Mouse (Mus musculus) c-Kit-negative CD71-positive TER-119-positive erythroid progenitor cells, embryonic 14.5 days (primary cell): ENCODE results near the gene Wipi2.

Source experiments
- DNase-seq: peaks from one replicate; pipeline ENCODE4 v3.0.0-alpha.2; 2013; ENCODE audit warnings: low read depth, low spot score

Gene Wipi2

GRCm38 (mm10) chr5:142692971-142693737 is 65.7 kb downstream of the Wipi2 start:
- DNase-seq = no peak

GRCm38 (mm10) chr5:142693738-142694430 is 66.4 kb downstream of the Wipi2 start:
- no peak for DNase-seq

- DNase-seq = no peak
Observed at GRCm38 (mm10) chr5:142694627-142695340, 67.3 kb downstream of the Wipi2 start.

GRCm38 (mm10) chr5:142696258-142696657 is 68.8 kb downstream of the Wipi2 start:
- no peak for DNase-seq

GRCm38 (mm10) chr5:142696865-142697264 is 69.4 kb downstream of the Wipi2 start:
- no peak for DNase-seq

- DNase-seq = no peak
Observed at GRCm38 (mm10) chr5:142697742-142698141, 70.2 kb downstream of the Wipi2 start.

GRCm38 (mm10) chr5:142700842-142701589 is 73.5 kb downstream of the Wipi2 start:
- no peak for DNase-seq

GRCm38 (mm10) chr5:142701651-142702510 is 74.4 kb downstream of the Wipi2 start:
- DNase-seq = peak; percentile 17

GRCm38 (mm10) chr5:142702511-142703138 is 75.1 kb downstream of the Wipi2 start:
- DNase-seq = no peak

GRCm38 (mm10) chr5:142703569-142703968 is 76.1 kb downstream of the Wipi2 start:
- DNase-seq = no peak

- DNase-seq = no peak
Observed at GRCm38 (mm10) chr5:142707709-142708108, 80.2 kb downstream of the Wipi2 start.

GRCm38 (mm10) chr5:142709436-142709835 is 81.9 kb downstream of the Wipi2 start:
- no peak for DNase-seq

- DNase-seq = no peak
Observed at GRCm38 (mm10) chr5:142712373-142712772, 84.9 kb downstream of the Wipi2 start.

- DNase-seq = no peak
Observed at GRCm38 (mm10) chr5:142713966-142714365, 86.5 kb downstream of the Wipi2 start.

GRCm38 (mm10) chr5:142715059-142715458 is 87.6 kb downstream of the Wipi2 start:
- no peak for DNase-seq

GRCm38 (mm10) chr5:142716056-142716455 is 88.6 kb downstream of the Wipi2 start:
- no peak for DNase-seq

- DNase-seq = peak; percentile 55
Observed at GRCm38 (mm10) chr5:142718037-142718436, 90.5 kb downstream of the Wipi2 start.

- DNase-seq = no peak
Observed at GRCm38 (mm10) chr5:142718486-142718885, 91.0 kb downstream of the Wipi2 start.

- DNase-seq = no peak
Observed at GRCm38 (mm10) chr5:142719897-142720296, 92.4 kb downstream of the Wipi2 start.
